Mouse (Mus musculus): ENCODE measurements around the gene Afp. TPM values are rescaled to one million over a fixed set of nuclear protein-coding genes. Genes with fewer than 3 reads are reported as not detected.

Afp gene
- polyA plus RNA-seq (2012; rRNA removed) = 2.0 and 4.6 TPM in 2 replicates

DNA sequence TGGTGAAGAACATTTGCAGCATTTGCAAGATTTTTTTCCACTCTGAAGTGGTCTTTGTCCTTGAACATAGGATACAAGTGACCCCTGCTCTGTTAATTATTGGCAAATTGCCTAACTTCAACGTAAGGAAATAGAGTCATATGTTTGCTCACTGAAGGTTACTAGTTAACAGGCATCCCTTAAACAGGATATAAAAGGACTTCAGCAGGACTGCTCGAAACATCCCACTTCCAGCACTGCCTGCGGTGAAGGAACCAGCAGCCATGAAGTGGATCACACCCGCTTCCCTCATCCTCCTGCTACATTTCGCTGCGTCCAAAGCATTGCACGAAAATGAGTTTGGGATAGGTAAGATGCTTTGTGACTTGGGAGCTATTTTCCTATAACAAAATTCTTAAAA, at the start of gene Afp:
Afp (plus strand) TSS at position 220 of the 400 bp plus-strand sequence.
- 67% methylated on average over 7 of the region's 7 CpGs for WGBS
- no peak within 1 kb of the TSS for H3K27ac ChIP-seq (ENCODE audit: insufficient read depth, low read depth, low read length)
- no peak within 1 kb of the TSS for H3K4me3 ChIP-seq (ENCODE audit: low read depth, low read length)
- H3K27me3 ChIP-seq (ENCODE audit: control insufficient read depth, insufficient read depth, low read length) = no peaks in the 10 kb centered on the region
- H3K36me3 ChIP-seq (ENCODE audit: control insufficient read depth, insufficient read depth, low read length) = no peaks in the 10 kb centered on the region
- TF ChIP-seq CTCF (IDR thresholded peaks at IDR 0.05; ENCODE audit: extremely low read depth, insufficient read length, insufficient replicate concordance, low read depth, low read length) (no peak), POLR2A (IDR thresholded peaks at IDR 0.05; ENCODE audit: low read depth, low read length) (no peak)
- H3K4me1 ChIP-seq (ENCODE audit: control insufficient read depth, insufficient read depth, insufficient read length, low read length) = no peaks in the 10 kb centered on the region

DNA sequence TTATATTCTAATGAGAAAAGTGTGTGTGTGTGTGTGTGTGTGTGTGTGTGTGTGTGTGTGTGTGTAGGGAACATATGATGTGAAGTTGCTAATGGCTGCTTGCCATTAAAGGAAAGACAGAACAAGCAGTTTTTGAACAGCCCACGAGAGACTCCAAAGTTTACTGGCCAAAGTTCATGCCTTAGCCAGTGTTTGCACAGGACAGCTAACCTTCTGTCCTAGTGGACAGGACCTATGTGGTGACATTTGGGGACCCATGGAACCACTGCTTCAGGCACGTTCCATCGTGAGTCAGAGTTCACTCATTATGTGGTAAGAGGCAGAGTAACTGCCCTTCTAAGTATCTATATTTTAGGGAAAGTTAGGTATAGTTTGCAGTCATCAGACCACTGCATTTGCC, 43.0 kb upstream of the Afp start:
- H3K27me3 ChIP-seq (ENCODE audit: control insufficient read depth, insufficient read depth, low read length) = no peaks in the 10 kb centered on the region
- H3K36me3 ChIP-seq (ENCODE audit: control insufficient read depth, insufficient read depth, low read length) = no peaks in the 10 kb centered on the region
- WGBS = 33% methylated on average over 3 of the region's 3 CpGs
- no peaks in the 10 kb centered on the region for H3K4me1 ChIP-seq (ENCODE audit: control insufficient read depth, insufficient read depth, insufficient read length, low read length)
- TF ChIP-seq CTCF (IDR thresholded peaks at IDR 0.05; ENCODE audit: extremely low read depth, insufficient read length, insufficient replicate concordance, low read depth, low read length) = no peak
- TF ChIP-seq POLR2A (IDR thresholded peaks at IDR 0.05; ENCODE audit: low read depth, low read length) = no peak
- H3K4me3 ChIP-seq (ENCODE audit: low read depth, low read length) = no peak overlapping the region
- H3K27ac ChIP-seq (ENCODE audit: insufficient read depth, low read depth, low read length) = no peak overlapping the region

DNA sequence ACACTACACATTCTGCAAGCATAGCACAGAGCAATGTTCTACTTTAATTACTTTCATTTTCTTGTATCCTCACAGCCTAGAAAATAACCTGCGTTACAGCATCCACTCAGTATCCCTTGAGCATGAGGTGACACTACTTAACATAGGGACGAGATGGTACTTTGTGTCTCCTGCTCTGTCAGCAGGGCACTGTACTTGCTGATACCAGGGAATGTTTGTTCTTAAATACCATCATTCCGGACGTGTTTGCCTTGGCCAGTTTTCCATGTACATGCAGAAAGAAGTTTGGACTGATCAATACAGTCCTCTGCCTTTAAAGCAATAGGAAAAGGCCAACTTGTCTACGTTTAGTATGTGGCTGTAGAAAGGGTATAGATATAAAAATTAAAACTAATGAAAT, 40.6 kb upstream of the Afp start:
- Histone ChIP-seq H3K4me3 (ENCODE audit: low read depth, low read length) (no peak overlapping the region), H3K27ac (ENCODE audit: insufficient read depth, low read depth, low read length) (no peak overlapping the region), H3K36me3 (ENCODE audit: control insufficient read depth, insufficient read depth, low read length) (no peaks in the 10 kb centered on the region), H3K4me1 (ENCODE audit: control insufficient read depth, insufficient read depth, insufficient read length, low read length) (no peaks in the 10 kb centered on the region), H3K27me3 (ENCODE audit: control insufficient read depth, insufficient read depth, low read length) (no peaks in the 10 kb centered on the region)
- WGBS = 62% methylated on average over 5 of the region's 5 CpGs
- no peak for TF ChIP-seq CTCF (IDR thresholded peaks at IDR 0.05; ENCODE audit: extremely low read depth, insufficient read length, insufficient replicate concordance, low read depth, low read length)
- TF ChIP-seq POLR2A (IDR thresholded peaks at IDR 0.05; ENCODE audit: low read depth, low read length) = no peak

DNA sequence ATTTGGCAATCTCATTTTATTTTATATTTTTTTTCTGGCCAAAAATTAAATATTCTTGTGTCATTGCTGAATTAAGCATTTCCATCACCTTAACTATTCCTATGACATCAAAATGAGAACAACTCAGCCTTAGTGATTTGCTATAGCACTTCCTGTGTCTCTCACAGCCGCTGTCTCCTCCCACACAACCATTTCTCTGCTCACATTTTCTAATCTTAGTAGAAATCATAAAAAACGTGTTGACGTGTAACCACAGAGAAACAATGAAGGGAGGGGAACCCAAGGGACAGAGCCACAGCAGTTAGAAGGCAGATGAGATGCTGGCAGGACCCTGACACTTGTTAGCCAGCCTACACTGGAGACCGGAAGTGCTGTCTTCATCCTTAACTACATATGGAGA, 37.8 kb upstream of the Afp start:
- Histone ChIP-seq H3K4me1 (ENCODE audit: control insufficient read depth, insufficient read depth, insufficient read length, low read length) (no peaks in the 10 kb centered on the region), H3K27me3 (ENCODE audit: control insufficient read depth, insufficient read depth, low read length) (no peaks in the 10 kb centered on the region), H3K27ac (ENCODE audit: insufficient read depth, low read depth, low read length) (no peak overlapping the region), H3K36me3 (ENCODE audit: control insufficient read depth, insufficient read depth, low read length) (no peaks in the 10 kb centered on the region), H3K4me3 (ENCODE audit: low read depth, low read length) (no peak overlapping the region)
- TF ChIP-seq POLR2A (IDR thresholded peaks at IDR 0.05; ENCODE audit: low read depth, low read length) = no peak
- TF ChIP-seq CTCF (IDR thresholded peaks at IDR 0.05; ENCODE audit: extremely low read depth, insufficient read length, insufficient replicate concordance, low read depth, low read length) = no peak
- WGBS = 53% methylated on average over 4 of the region's 4 CpGs

DNA sequence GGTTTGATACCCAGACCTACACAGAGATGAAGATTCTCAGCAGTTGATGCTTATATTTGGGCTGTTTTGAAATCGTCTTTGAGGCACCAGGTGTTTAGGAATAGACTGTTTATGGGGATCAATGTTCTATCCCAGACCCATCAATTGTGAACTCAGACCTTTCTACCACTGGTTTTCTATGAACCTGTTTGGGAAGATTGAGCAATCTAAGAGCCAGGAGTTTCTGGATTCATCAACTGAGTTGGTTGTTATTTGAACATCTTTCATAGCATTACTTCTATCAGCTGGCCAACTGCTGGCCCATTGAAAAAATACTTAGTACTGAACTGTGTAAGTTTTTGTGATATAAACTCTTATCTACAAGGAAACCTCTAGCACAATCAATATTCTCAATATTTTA, 33.3 kb upstream of the Afp start:
- Histone ChIP-seq H3K27ac (ENCODE audit: insufficient read depth, low read depth, low read length) (no peak overlapping the region), H3K27me3 (ENCODE audit: control insufficient read depth, insufficient read depth, low read length) (no peaks in the 10 kb centered on the region), H3K36me3 (ENCODE audit: control insufficient read depth, insufficient read depth, low read length) (no peaks in the 10 kb centered on the region), H3K4me1 (ENCODE audit: control insufficient read depth, insufficient read depth, insufficient read length, low read length) (no peaks in the 10 kb centered on the region), H3K4me3 (ENCODE audit: low read depth, low read length) (no peak overlapping the region)
- TF ChIP-seq POLR2A (IDR thresholded peaks at IDR 0.05; ENCODE audit: low read depth, low read length) = no peak
- TF ChIP-seq CTCF (IDR thresholded peaks at IDR 0.05; ENCODE audit: extremely low read depth, insufficient read length, insufficient replicate concordance, low read depth, low read length) = no peak
- WGBS = 48% methylated on average over 1 of the region's 1 CpGs

DNA sequence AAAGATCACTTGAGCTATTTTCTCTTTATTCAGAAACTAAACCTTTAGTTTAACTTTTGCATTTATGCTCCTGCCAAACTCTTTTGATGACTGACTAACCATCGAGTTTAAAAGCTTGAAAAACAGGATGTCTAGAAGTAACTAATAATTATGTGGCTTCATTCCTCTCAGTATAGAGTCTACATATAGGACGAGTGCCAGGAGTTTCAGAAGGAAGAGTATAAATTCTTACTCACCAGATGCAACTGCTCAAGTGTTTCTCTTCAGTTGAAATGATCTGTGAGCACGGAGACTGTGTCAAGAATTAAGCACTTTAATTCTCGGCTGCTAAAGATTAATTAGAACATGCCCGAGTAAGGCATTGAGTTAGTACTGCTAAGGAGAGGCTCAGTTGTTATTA, 31.8 kb upstream of the Afp start:
- Histone ChIP-seq H3K4me1 (ENCODE audit: control insufficient read depth, insufficient read depth, insufficient read length, low read length) (no peaks in the 10 kb centered on the region), H3K4me3 (ENCODE audit: low read depth, low read length) (no peak overlapping the region), H3K27me3 (ENCODE audit: control insufficient read depth, insufficient read depth, low read length) (no peaks in the 10 kb centered on the region), H3K27ac (ENCODE audit: insufficient read depth, low read depth, low read length) (no peak overlapping the region), H3K36me3 (ENCODE audit: control insufficient read depth, insufficient read depth, low read length) (no peaks in the 10 kb centered on the region)
- WGBS = 61% methylated on average over 5 of the region's 5 CpGs
- TF ChIP-seq CTCF (IDR thresholded peaks at IDR 0.05; ENCODE audit: extremely low read depth, insufficient read length, insufficient replicate concordance, low read depth, low read length) (no peak), POLR2A (IDR thresholded peaks at IDR 0.05; ENCODE audit: low read depth, low read length) (no peak)

DNA sequence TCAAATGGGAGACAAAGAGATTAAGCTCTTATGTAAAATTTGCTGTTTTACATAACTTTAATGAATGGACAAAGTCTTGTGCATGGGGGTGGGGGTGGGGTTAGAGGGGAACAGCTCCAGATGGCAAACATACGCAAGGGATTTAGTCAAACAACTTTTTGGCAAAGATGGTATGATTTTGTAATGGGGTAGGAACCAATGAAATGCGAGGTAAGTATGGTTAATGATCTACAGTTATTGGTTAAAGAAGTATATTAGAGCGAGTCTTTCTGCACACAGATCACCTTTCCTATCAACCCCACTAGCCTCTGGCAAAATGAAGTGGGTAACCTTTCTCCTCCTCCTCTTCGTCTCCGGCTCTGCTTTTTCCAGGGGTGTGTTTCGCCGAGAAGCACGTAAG, 29.9 kb upstream of the Afp start, which contains the start of gene Alb:
Alb (plus strand) TSS at position 279 of the 400 bp plus-strand sequence.
- no peak within 1 kb of the TSS for H3K4me3 ChIP-seq (ENCODE audit: low read depth, low read length)
- no peaks in the 10 kb centered on the region for H3K4me1 ChIP-seq (ENCODE audit: control insufficient read depth, insufficient read depth, insufficient read length, low read length)
- H3K36me3 ChIP-seq (ENCODE audit: control insufficient read depth, insufficient read depth, low read length) = no peaks in the 10 kb centered on the region
- no peaks in the 10 kb centered on the region for H3K27me3 ChIP-seq (ENCODE audit: control insufficient read depth, insufficient read depth, low read length)
- H3K27ac ChIP-seq (ENCODE audit: insufficient read depth, low read depth, low read length) = no peak within 1 kb of the TSS
- TF ChIP-seq POLR2A (IDR thresholded peaks at IDR 0.05; ENCODE audit: low read depth, low read length) (no peak), CTCF (IDR thresholded peaks at IDR 0.05; ENCODE audit: extremely low read depth, insufficient read length, insufficient replicate concordance, low read depth, low read length) (no peak)
- WGBS = 72% methylated on average over 8 of the region's 8 CpGs

DNA sequence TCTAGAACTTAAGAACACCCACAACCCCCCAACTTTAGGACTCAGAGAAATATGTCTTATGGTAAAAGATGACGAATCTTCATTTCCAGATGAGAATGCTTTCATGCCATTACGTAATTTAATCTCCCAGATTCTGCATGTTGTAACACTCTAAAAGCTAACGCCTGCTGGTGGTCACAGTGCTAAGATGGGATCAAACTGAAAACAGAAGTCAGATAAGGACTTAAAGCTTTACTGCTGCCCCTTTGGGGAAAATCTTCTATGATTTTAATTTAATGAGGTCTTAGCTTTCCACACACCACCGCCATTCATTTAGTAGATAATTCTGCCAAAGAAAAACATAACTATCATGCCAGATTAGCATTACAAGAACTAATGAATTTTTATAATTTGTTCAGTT, 23.7 kb upstream of the Afp start:
- no peaks in the 10 kb centered on the region for H3K36me3 ChIP-seq (ENCODE audit: control insufficient read depth, insufficient read depth, low read length)
- no peaks in the 10 kb centered on the region for H3K27me3 ChIP-seq (ENCODE audit: control insufficient read depth, insufficient read depth, low read length)
- no peak overlapping the region for H3K4me3 ChIP-seq (ENCODE audit: low read depth, low read length)
- no peaks in the 10 kb centered on the region for H3K4me1 ChIP-seq (ENCODE audit: control insufficient read depth, insufficient read depth, insufficient read length, low read length)
- H3K27ac ChIP-seq (ENCODE audit: insufficient read depth, low read depth, low read length) = no peak overlapping the region
- 68% methylated on average over 4 of the region's 4 CpGs for WGBS
- TF ChIP-seq CTCF (IDR thresholded peaks at IDR 0.05; ENCODE audit: extremely low read depth, insufficient read length, insufficient replicate concordance, low read depth, low read length) (no peak), POLR2A (IDR thresholded peaks at IDR 0.05; ENCODE audit: low read depth, low read length) (no peak)

Measured in small intestine, adult 2 months (tissue).